In genomic region chr7:4546050-4546449, GRCm38 (mm10) we compare ENCODE assay signal across 8 mouse cellular contexts. TPM values are rescaled to one million over a fixed set of nuclear protein-coding genes. Genes with fewer than 3 reads are reported as not detected.
DNase-seq lines count a peak whose midpoint lies in the region; ATAC-seq lines count a peak whose summit lies in the region.

No protein-coding gene starts in this region.

- no peaks in the 10 kb centered on the region for H3K36me3 ChIP-seq in heart, embryonic 10.5 days
- no peaks in the 10 kb centered on the region for H3K36me3 ChIP-seq in neural tube, embryonic 11.5 days (ENCODE audit: control insufficient read depth, insufficient read depth, low read length)
- H3K36me3 ChIP-seq in hindbrain, embryonic 15.5 days: peaks cover 10% of the 10 kb centered on the region; the same call in 1 of the 2 replicates
- peaks cover 18% of the 10 kb centered on the region for H3K36me3 ChIP-seq in neural tube, embryonic 13.5 days

- peak; percentile 38; the same call in 1 of the 2 replicates for ATAC-seq in neural tube, embryonic 11.5 days (ENCODE audit: insufficient read depth, low FRiP score, low TSS enrichment)
- ATAC-seq in hindbrain, embryonic 15.5 days (ENCODE audit: low FRiP score, low read depth): peak; percentile 17
- ATAC-seq in neural tube, embryonic 13.5 days (ENCODE audit: low read depth): peak; percentile 37

- peaks cover 30% of the 10 kb centered on the region for H3K27me3 ChIP-seq in heart, embryonic 10.5 days (ENCODE audit: insufficient read depth, poor library complexity, severe bottlenecking)
- H3K27me3 ChIP-seq in neural tube, embryonic 11.5 days (ENCODE audit: control insufficient read depth, insufficient read depth, low read length): no peaks in the 10 kb centered on the region
- H3K27me3 ChIP-seq in hindbrain, embryonic 15.5 days: no peaks in the 10 kb centered on the region
- H3K27me3 ChIP-seq in neural tube, embryonic 13.5 days: peaks cover under 1% of the 10 kb centered on the region; the same call in 1 of the 2 replicates

- H3K9me3 ChIP-seq in heart, embryonic 10.5 days: no peaks in the 10 kb centered on the region
- H3K9me3 ChIP-seq in neural tube, embryonic 11.5 days (ENCODE audit: control insufficient read depth, low read length): no peaks in the 10 kb centered on the region
- no peaks in the 10 kb centered on the region for H3K9me3 ChIP-seq in hindbrain, embryonic 15.5 days
- no peaks in the 10 kb centered on the region for H3K9me3 ChIP-seq in neural tube, embryonic 13.5 days

- WGBS in heart, embryonic 10.5 days: 69% methylated on average over 15 of the region's 15 CpGs
- WGBS in neural tube, embryonic 11.5 days: 75% methylated on average over 15 of the region's 15 CpGs
- 60% methylated on average over 15 of the region's 15 CpGs for WGBS in hindbrain, embryonic 15.5 days
- 72% methylated on average over 15 of the region's 15 CpGs for WGBS in neural tube, embryonic 13.5 days

- peaks cover 14% of the 10 kb centered on the region for H3K4me1 ChIP-seq in heart, embryonic 10.5 days
- 0 out of 2 replicates have a peak, but pooled peaks cover 8% of the 10 kb centered on the region for H3K4me1 ChIP-seq in neural tube, embryonic 11.5 days (ENCODE audit: control insufficient read depth, insufficient read depth, low read length)
- peaks cover 14% of the 10 kb centered on the region for H3K4me1 ChIP-seq in hindbrain, embryonic 15.5 days (replicated peaks)
- H3K4me1 ChIP-seq in neural tube, embryonic 13.5 days (replicated peaks): peaks cover 17% of the 10 kb centered on the region

- no peak overlapping the region for H3K27ac ChIP-seq in heart, embryonic 10.5 days
- no peak overlapping the region for H3K27ac ChIP-seq in neural tube, embryonic 11.5 days (ENCODE audit: low read depth, low read length)
- peak overlapping the region; percentile 90 for H3K27ac ChIP-seq in hindbrain, embryonic 15.5 days (replicated peaks)
- H3K27ac ChIP-seq in neural tube, embryonic 13.5 days (replicated peaks): peak overlapping the region; percentile 92

- peak overlapping the region; percentile 50 for H3K4me3 ChIP-seq in heart, embryonic 10.5 days
- H3K4me3 ChIP-seq in neural tube, embryonic 11.5 days (ENCODE audit: low read depth, low read length): peak overlapping the region; percentile 27; the same call in 1 of the 2 replicates
- peak overlapping the region; percentile 57 for H3K4me3 ChIP-seq in hindbrain, embryonic 15.5 days
- H3K4me3 ChIP-seq in neural tube, embryonic 13.5 days: peak overlapping the region; percentile 52

- DNase-seq in heart, embryonic 10.5 days (ENCODE audit: low spot score): peak; percentile 66
- DNase-seq in heart, adult 9 months (ENCODE audit: low spot score in 2 of 2): no peak
- no peak for DNase-seq in neural tube, embryonic 11.5 days (ENCODE audit: low spot score)
- DNase-seq in neural tube, embryonic 10.5 days (ENCODE audit: extremely low spot score, low spot score): no peak
- no peak for DNase-seq in spleen, postnatal 10 days (ENCODE audit: low spot score in 2 of 2)
- DNase-seq in thymus, adult 18-20 months: no peak

- no peak overlapping the region; the same call in 1 of the 2 replicates for H3K9ac ChIP-seq in neural tube, embryonic 11.5 days (ENCODE audit: low read length)
- H3K9ac ChIP-seq in hindbrain, embryonic 15.5 days: peak overlapping the region; percentile 67
- H3K9ac ChIP-seq in neural tube, embryonic 13.5 days: peak overlapping the region; percentile 77

- peak overlapping the region; percentile 44 for H3K4me2 ChIP-seq in neural tube, embryonic 11.5 days (ENCODE audit: low read depth)
- peak overlapping the region; percentile 86 for H3K4me2 ChIP-seq in hindbrain, embryonic 15.5 days
- peak overlapping the region; percentile 72 for H3K4me2 ChIP-seq in neural tube, embryonic 13.5 days

RNA-seq across cellular contexts. Expression of gene Syt5, which starts 1.3 kb away (rescaled TPM):
- polyA plus RNA-seq in heart, embryonic 10.5 days (2016; fragmentation: Nextera tagmentation; extraction: Ambion mirVana): 1.0 and 2.8 TPM in 2 replicates
- polyA plus RNA-seq in neural tube, embryonic 11.5 days (2014; fragmentation: Nextera tagmentation; extraction: Ambion mirVana): 9.0 and 10.8 TPM in 2 replicates
- polyA plus RNA-seq in hindbrain, embryonic 15.5 days (2015; fragmentation: Nextera tagmentation; extraction: Ambion mirVana): 99.6 and 117 TPM in 2 replicates
- 53.6 and 60.5 TPM in 2 replicates for polyA plus RNA-seq in neural tube, embryonic 13.5 days (2015; fragmentation: Nextera tagmentation; extraction: Ambion mirVana)

RNA-seq across cellular contexts. Expression of gene Dnaaf3, which starts 13.8 kb away (rescaled TPM):
- polyA plus RNA-seq in heart, embryonic 10.5 days (2016; fragmentation: Nextera tagmentation; extraction: Ambion mirVana): 0.63 and 0.65 TPM in 2 replicates
- 0.93 and 0.95 TPM in 2 replicates for polyA plus RNA-seq in neural tube, embryonic 11.5 days (2014; fragmentation: Nextera tagmentation; extraction: Ambion mirVana)
- 2.8 and 3.6 TPM in 2 replicates for polyA plus RNA-seq in hindbrain, embryonic 15.5 days (2015; fragmentation: Nextera tagmentation; extraction: Ambion mirVana)
- 1.1 and 1.2 TPM in 2 replicates for polyA plus RNA-seq in neural tube, embryonic 13.5 days (2015; fragmentation: Nextera tagmentation; extraction: Ambion mirVana)

RNA-seq across cellular contexts. Expression of gene Tnni3, which starts 22.0 kb away (rescaled TPM):
- polyA plus RNA-seq in heart, embryonic 10.5 days (2016; fragmentation: Nextera tagmentation; extraction: Ambion mirVana): 960 and 1,463 TPM in 2 replicates
- polyA plus RNA-seq in neural tube, embryonic 11.5 days (2014; fragmentation: Nextera tagmentation; extraction: Ambion mirVana): 2.1 and 3.5 TPM in 2 replicates
- polyA plus RNA-seq in hindbrain, embryonic 15.5 days (2015; fragmentation: Nextera tagmentation; extraction: Ambion mirVana): 2.1 TPM in 2 replicates
- polyA plus RNA-seq in neural tube, embryonic 13.5 days (2015; fragmentation: Nextera tagmentation; extraction: Ambion mirVana): 1.8 and 3.6 TPM in 2 replicates

RNA-seq across cellular contexts. Expression of gene Tnnt1, which starts 29.9 kb away (rescaled TPM):
- 97.0 and 167 TPM in 2 replicates for polyA plus RNA-seq in heart, embryonic 10.5 days (2016; fragmentation: Nextera tagmentation; extraction: Ambion mirVana)
- polyA plus RNA-seq in neural tube, embryonic 11.5 days (2014; fragmentation: Nextera tagmentation; extraction: Ambion mirVana): 72.7 and 93.7 TPM in 2 replicates
- polyA plus RNA-seq in hindbrain, embryonic 15.5 days (2015; fragmentation: Nextera tagmentation; extraction: Ambion mirVana): 4.0 and 4.6 TPM in 2 replicates
- polyA plus RNA-seq in neural tube, embryonic 13.5 days (2015; fragmentation: Nextera tagmentation; extraction: Ambion mirVana): 12.7 and 42.9 TPM in 2 replicates

RNA-seq across cellular contexts. Expression of gene Ppp1r12c, which starts 44.6 kb away (rescaled TPM):
- polyA plus RNA-seq in heart, embryonic 10.5 days (2016; fragmentation: Nextera tagmentation; extraction: Ambion mirVana): 30.9 and 46.0 TPM in 2 replicates
- 41.1 and 43.3 TPM in 2 replicates for polyA plus RNA-seq in neural tube, embryonic 11.5 days (2014; fragmentation: Nextera tagmentation; extraction: Ambion mirVana)
- polyA plus RNA-seq in hindbrain, embryonic 15.5 days (2015; fragmentation: Nextera tagmentation; extraction: Ambion mirVana): 49.3 and 49.9 TPM in 2 replicates
- polyA plus RNA-seq in neural tube, embryonic 13.5 days (2015; fragmentation: Nextera tagmentation; extraction: Ambion mirVana): 46.0 and 48.4 TPM in 2 replicates

Comparison
In these comparisons a context has a peak if more than half of its experiments do, and no peak if none do; other contexts are left out.
1. H3K27ac ChIP-seq: peak in hindbrain, embryonic 15.5 days (single experiment) and neural tube, embryonic 13.5 days (single experiment); none in heart, embryonic 10.5 days (single experiment) and neural tube, embryonic 11.5 days (single experiment).
2. RNA of gene Tnni3, which starts 22.0 kb away (polyA plus RNA-seq): 960 to 1,463 TPM in heart, embryonic 10.5 days; 1.8 to 3.6 TPM in neural tube, embryonic 13.5 days, 2.1 to 3.5 TPM in neural tube, embryonic 11.5 days and 2.1 TPM in hindbrain, embryonic 15.5 days; every median in the first group is over 100 times any median in the second.
3. Peak in every context shown above with its lines, with median percentiles within 50 percentile points of each other: H3K4me3 ChIP-seq, ATAC-seq and H3K4me2 ChIP-seq.